ENCODE assay signal across 14 mouse cellular contexts in genomic region chr9:106908715-106909114, GRCm38 (mm10). TPM values are rescaled to one million over a fixed set of nuclear protein-coding genes. Genes with fewer than 3 reads are reported as not detected.
DNase-seq lines count a peak whose midpoint lies in the region; ATAC-seq and TF ChIP-seq lines count a peak whose summit lies in the region.
"Had no signal": no experiment of that assay in that cellular context is flagged by ENCODE, and none has a peak within 500 bp of the region (broad histone marks: within the 10 kb centered on the region; RNA-seq: fewer than 3 reads in every experiment).

No protein-coding gene starts in this region.

- H3K4me1 ChIP-seq in cerebellum, adult 2 months (ENCODE audit: control insufficient read depth, insufficient read depth, low read length): no peaks in the 10 kb centered on the region
- H3K4me1 ChIP-seq in liver, embryonic 14.5 days (replicated peaks; ENCODE audit: control insufficient read depth in 2 of 2, insufficient read depth in 2 of 2, low read length in 1 of 2): no peaks in the 10 kb centered on the region
- H3K4me1 ChIP-seq in intestine, embryonic 16.5 days (ENCODE audit: control insufficient read depth, insufficient read depth, low read length): no peaks in the 10 kb centered on the region
- no peaks in the 10 kb centered on the region for H3K4me1 ChIP-seq in stomach, embryonic 15.5 days
- H3K4me1 ChIP-seq: kidney, embryonic 15.5 days had no signal

- no peak for DNase-seq in cerebellum, adult 2 months
- DNase-seq in cerebellum, postnatal 10 days: no peak
- no peak for DNase-seq in liver, embryonic 14.5 days (ENCODE audit: low read depth in 3 of 3, low spot score in 3 of 3)
- DNase-seq in liver: no peak
- DNase-seq in spleen, postnatal 10 days (ENCODE audit: low spot score in 2 of 2): no peak
- DNase-seq in yolk sac, embryonic 10.5 days (ENCODE audit: low spot score): no peak
- DNase-seq: adrenal gland, adult 8-10 months; cerebellum, adult 8-10 months; heart, postnatal 10 days had no signal

- TF ChIP-seq CTCF in cerebellum, adult 2 months (IDR thresholded peaks at IDR 0.05; ENCODE audit: borderline replicate concordance, insufficient read depth, low read depth, low read length): no peak
- no peak for TF ChIP-seq CTCF in liver, embryonic 14.5 days (IDR thresholded peaks at IDR 0.05; ENCODE audit: low read depth)

- no peaks in the 10 kb centered on the region for H3K36me3 ChIP-seq in liver, embryonic 14.5 days (replicated peaks; ENCODE audit: control insufficient read depth, insufficient read depth, low read depth)
- no peaks in the 10 kb centered on the region for H3K36me3 ChIP-seq in intestine, embryonic 16.5 days (ENCODE audit: control insufficient read depth, insufficient read depth, low read length)
- H3K36me3 ChIP-seq in stomach, embryonic 15.5 days: no peaks in the 10 kb centered on the region
- H3K36me3 ChIP-seq: G1E; kidney, embryonic 15.5 days had no signal

- H3K4me3 ChIP-seq in cerebellum, adult 2 months (replicated peaks; ENCODE audit: insufficient read depth, low read depth, low read length): no peak overlapping the region
- no peak overlapping the region for H3K4me3 ChIP-seq in liver, embryonic 14.5 days (ENCODE audit: insufficient read depth in 1 of 2, low read depth in 2 of 2, low read length in 2 of 2)
- H3K4me3 ChIP-seq in intestine, embryonic 16.5 days (ENCODE audit: low read length): no peak overlapping the region
- no peak overlapping the region for H3K4me3 ChIP-seq in stomach, embryonic 15.5 days (replicated peaks)
- H3K4me3 ChIP-seq: kidney, embryonic 15.5 days had no signal

- H3K4me2 ChIP-seq in liver, embryonic 14.5 days (ENCODE audit: low read depth): no peak overlapping the region
- H3K4me2 ChIP-seq in intestine, embryonic 16.5 days (ENCODE audit: low read depth, low read length): no peak overlapping the region
- H3K4me2 ChIP-seq in stomach, embryonic 15.5 days: no peak overlapping the region
- H3K4me2 ChIP-seq: kidney, embryonic 15.5 days; midbrain, embryonic 11.5 days had no signal

- no peak for TF ChIP-seq POLR2A in cerebellum, adult 2 months (IDR thresholded peaks at IDR 0.05; ENCODE audit: borderline replicate concordance, insufficient read depth, low read length)

- no peak for TF ChIP-seq EP300 in liver, embryonic 14.5 days (IDR thresholded peaks at IDR 0.05; ENCODE audit: low read depth)

- H3K9me3 ChIP-seq in liver, embryonic 14.5 days (ENCODE audit: control insufficient read depth, low read length): no peaks in the 10 kb centered on the region
- H3K9me3 ChIP-seq in intestine, embryonic 16.5 days (ENCODE audit: control insufficient read depth, low read length): no peaks in the 10 kb centered on the region
- H3K9me3 ChIP-seq in stomach, embryonic 15.5 days: no peaks in the 10 kb centered on the region
- H3K9me3 ChIP-seq: G1E; kidney, embryonic 15.5 days had no signal

- peak overlapping the region; percentile 42; the same call in 1 of the 2 replicates for H3K27ac ChIP-seq in cerebellum, adult 2 months (ENCODE audit: insufficient read depth, low read length)
- H3K27ac ChIP-seq in liver, embryonic 14.5 days: no peak overlapping the region
- H3K27ac ChIP-seq in intestine, embryonic 16.5 days (ENCODE audit: low read length): no peak overlapping the region
- H3K27ac ChIP-seq in stomach, embryonic 15.5 days: no peak overlapping the region
- H3K27ac ChIP-seq: kidney, embryonic 15.5 days had no signal

- H3K9ac ChIP-seq in liver, embryonic 14.5 days (replicated peaks): no peak overlapping the region
- no peak overlapping the region for H3K9ac ChIP-seq in intestine, embryonic 16.5 days (ENCODE audit: low read depth, low read length)
- H3K9ac ChIP-seq in stomach, embryonic 15.5 days: no peak overlapping the region
- H3K9ac ChIP-seq: kidney, embryonic 15.5 days had no signal

- 60% methylated on average over 5 of the region's 5 CpGs for WGBS in cerebellum, adult 2 months
- 28% methylated on average over 5 of the region's 5 CpGs for WGBS in liver, embryonic 14.5 days (ENCODE audit: insufficient replicate concordance)
- WGBS in intestine, embryonic 16.5 days: 23% methylated on average over 5 of the region's 5 CpGs
- WGBS in stomach, embryonic 15.5 days: 37% methylated on average over 5 of the region's 5 CpGs

- H3K27me3 ChIP-seq in cerebellum, adult 2 months (ENCODE audit: control insufficient read depth, insufficient read depth, low read length): no peaks in the 10 kb centered on the region
- no peaks in the 10 kb centered on the region for H3K27me3 ChIP-seq in liver, embryonic 14.5 days (ENCODE audit: control insufficient read depth, insufficient read depth, low read length)
- no peaks in the 10 kb centered on the region for H3K27me3 ChIP-seq in intestine, embryonic 16.5 days (replicated peaks; ENCODE audit: control insufficient read depth, insufficient read depth, low read length)
- no peaks in the 10 kb centered on the region for H3K27me3 ChIP-seq in stomach, embryonic 15.5 days (replicated peaks)
- H3K27me3 ChIP-seq: kidney, embryonic 15.5 days had no signal

- ATAC-seq in liver, embryonic 14.5 days (ENCODE audit: insufficient read depth): 0 out of 2 replicates have a peak, but pooled peaks have one; percentile 37
- peak; percentile 96 for ATAC-seq in intestine, embryonic 16.5 days
- ATAC-seq in stomach, embryonic 15.5 days (ENCODE audit: insufficient read depth, low FRiP score, low read depth): peak; percentile 39; the same call in 1 of the 2 replicates

RNA-seq across cellular contexts. Expression of gene Manf, which starts 16.9 kb away (rescaled TPM):
- polyA plus RNA-seq in cerebellum, adult 2 months (2012; rRNA removed): 54.9 and 67.1 TPM in 2 replicates
- 13.4 and 52.1 TPM in 2 replicates for polyA plus RNA-seq in liver, embryonic 14.5 days (2012; rRNA removed)
- 135 and 159 TPM in 2 replicates for polyA plus RNA-seq in liver, embryonic 14.5 days (2014; fragmentation: Nextera tagmentation; extraction: Ambion mirVana)
- 354 and 382 TPM in 2 replicates for polyA plus RNA-seq in intestine, embryonic 16.5 days (2015; fragmentation: Nextera tagmentation; extraction: Ambion mirVana)
- 349 and 373 TPM in 2 replicates for polyA plus RNA-seq in stomach, embryonic 15.5 days (2015; fragmentation: Nextera tagmentation; extraction: Ambion mirVana)

RNA-seq across cellular contexts. Expression of gene Rbm15b, which starts 21.5 kb away (rescaled TPM):
- polyA plus RNA-seq in cerebellum, adult 2 months (2012; rRNA removed): 13.1 and 13.5 TPM in 2 replicates
- 4.4 and 5.0 TPM in 2 replicates for polyA plus RNA-seq in liver, embryonic 14.5 days (2012; rRNA removed)
- 4.7 and 5.2 TPM in 2 replicates for polyA plus RNA-seq in liver, embryonic 14.5 days (2014; fragmentation: Nextera tagmentation; extraction: Ambion mirVana)
- polyA plus RNA-seq in intestine, embryonic 16.5 days (2015; fragmentation: Nextera tagmentation; extraction: Ambion mirVana): 3.5 and 3.7 TPM in 2 replicates
- 8.1 and 9.4 TPM in 2 replicates for polyA plus RNA-seq in stomach, embryonic 15.5 days (2015; fragmentation: Nextera tagmentation; extraction: Ambion mirVana)

Comparison
In these comparisons a context has a peak if more than half of its experiments do, and no peak if none do; other contexts are left out.
1. ATAC-seq: peak in every context shown above with its lines; median percentile 96 in intestine, embryonic 16.5 days; 39 in stomach, embryonic 15.5 days; 37 in liver, embryonic 14.5 days.